Mouse (Mus musculus) skeletal muscle tissue, adult 2 months (tissue): ENCODE measurements around the gene Sucla2.

Experiments used
- DNase-seq: peaks from one replicate; pipeline ENCODE4 v3.0.0-alpha.2; 2012; ENCODE audit warnings: low read depth, low spot score

The Sucla2 gene

DNA sequence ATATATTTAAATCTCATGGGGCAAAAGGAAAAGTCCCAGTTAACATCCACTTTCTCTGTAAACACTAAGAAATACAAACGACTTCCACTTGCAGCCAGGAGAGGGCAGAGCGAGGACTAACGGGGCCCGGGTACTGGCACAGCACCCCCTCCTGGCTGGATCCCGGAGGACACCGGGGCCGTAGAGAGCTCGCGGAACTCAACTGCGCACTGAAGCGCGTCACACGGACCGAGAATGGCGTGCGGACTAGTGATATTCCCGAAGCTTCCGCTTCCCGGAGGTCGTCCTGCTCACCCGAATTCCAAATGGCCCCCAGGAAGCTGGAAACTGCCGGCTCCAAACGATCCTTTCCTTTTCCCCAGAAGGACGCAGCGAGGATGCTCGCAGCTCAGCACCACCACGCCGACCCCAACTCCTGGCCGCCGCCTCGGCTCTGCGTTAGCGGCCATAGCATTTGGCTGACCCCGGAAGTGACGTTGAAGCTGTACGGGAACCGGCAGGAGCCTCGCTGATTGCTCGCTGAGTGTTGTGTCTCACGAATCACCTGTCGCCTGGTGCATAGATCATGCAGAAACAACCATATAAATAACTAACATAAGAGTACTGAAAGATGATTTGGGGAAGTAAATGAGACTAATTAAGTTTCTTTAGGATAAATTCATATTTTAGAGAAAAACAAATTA lies at the start of gene Sucla2:
Sucla2 (plus strand) TSS at position 554 of the 683 bp plus-strand sequence.
- DNase-seq = peak; percentile 95

DNA sequence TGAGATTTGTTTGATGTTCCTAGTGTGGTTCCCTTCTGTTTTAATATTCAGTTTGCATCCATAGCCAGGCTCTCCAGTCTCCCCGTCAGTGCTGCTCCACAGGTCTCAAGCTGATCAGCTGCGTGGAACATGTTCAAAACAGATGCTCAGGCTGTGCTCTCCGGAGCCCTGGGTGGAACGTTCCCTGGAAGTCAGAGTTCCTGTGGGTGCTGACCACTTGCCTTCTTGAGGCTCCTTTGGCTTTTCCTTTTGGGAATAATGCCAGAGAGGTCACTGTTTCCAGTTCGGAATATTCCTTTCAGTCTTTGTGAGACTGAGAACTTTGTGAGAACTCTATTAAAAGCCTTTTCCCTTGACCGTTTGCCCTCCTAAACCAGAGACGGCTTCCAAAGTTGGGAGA lies 49.6 kb upstream of the Sucla2 start:
- peak; percentile 67 for DNase-seq

DNA sequence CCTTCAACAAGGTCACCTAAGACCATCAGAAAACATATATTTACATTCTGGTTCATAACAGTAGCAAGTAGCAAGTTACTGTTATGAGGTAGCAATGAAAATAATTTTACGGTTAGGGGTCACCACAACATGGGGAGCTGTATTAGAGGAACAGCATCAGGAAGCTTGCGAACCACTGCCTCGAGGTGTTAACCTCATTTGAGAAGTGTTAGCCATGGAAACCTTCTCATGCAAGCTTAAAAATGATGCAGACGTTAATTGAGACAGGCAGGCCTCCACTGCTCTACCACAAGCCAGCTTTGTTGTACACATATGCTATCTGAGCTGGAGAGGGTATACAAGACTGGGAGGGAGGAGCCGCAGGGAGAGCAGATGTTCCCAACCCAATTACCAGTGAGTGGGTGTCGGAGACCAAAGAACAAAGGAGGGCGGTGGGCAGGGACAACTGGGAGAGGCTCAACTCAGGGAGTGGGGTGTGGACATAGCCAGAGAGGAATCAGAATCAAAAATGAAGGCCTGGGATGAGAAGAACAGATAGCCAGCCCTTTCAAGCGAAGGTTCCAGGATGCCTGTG lies 48.7 kb upstream of the Sucla2 start:
- no peak for DNase-seq

GRCm38 (mm10) chr14:73477077-73477476 lies 48.0 kb upstream of the Sucla2 start:
- DNase-seq = no peak

GRCm38 (mm10) chr14:73478321-73478720 lies 46.8 kb upstream of the Sucla2 start:
- DNase-seq = no peak

- no peak for DNase-seq
These were observed 45.3 kb upstream of the Sucla2 start for GRCm38 (mm10) chr14:73479771-73480170.

DNA sequence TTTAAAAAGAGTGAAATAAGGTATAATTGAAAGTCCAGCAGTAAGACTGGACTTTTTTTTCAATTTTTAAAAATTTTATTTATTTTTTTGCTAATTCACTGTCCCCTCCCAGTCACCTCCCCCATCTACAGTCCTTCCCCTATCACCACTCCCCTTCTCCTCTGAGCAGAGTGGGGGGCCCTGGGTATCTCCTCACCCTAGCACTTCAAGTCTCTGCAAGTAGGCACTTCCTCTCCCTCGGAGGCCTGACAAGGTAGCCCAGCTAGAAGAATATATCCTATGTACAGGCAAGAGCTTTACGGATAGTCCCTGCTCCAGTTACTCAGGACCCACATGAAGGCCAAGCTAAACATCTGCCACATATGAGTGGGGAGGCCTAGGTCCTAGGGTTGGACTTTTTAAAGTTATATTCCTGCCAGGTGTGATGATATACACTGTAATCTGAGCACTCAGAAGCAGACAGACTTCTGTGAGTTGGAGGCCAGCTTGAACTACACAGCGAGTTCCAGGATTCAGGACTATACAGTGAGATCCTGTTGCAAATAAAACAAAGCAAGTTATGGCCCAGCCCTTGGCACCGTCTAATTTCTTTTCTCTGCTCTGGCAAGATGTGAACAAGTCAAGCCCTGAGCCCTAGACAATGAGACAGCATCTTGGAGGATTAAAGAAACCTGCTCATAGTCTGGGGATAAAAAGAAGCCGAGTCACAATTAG lies 41.4 kb upstream of the Sucla2 start:
- DNase-seq = no peak

GRCm38 (mm10) chr14:73484366-73485110 lies 40.6 kb upstream of the Sucla2 start:
- no peak for DNase-seq

DNA sequence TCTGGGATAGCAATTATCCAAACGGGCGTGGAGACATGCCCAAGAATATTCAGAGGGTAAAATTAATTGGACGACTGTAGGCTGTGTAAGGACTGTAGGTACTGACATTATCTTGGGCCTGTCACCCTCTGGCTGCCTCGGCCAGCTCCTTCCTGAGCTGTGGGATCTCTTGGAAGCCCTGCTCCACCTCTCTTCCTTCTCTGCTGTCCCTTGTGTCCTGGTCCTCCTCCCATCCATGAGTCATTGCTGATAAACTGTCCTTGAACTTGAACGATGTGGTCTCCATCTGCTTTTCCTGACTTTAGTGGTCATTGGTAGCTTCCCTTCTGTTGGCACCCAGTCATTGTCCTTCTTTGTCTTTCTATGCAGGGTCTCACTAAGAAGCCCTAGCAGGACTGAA lies 38.5 kb upstream of the Sucla2 start:
- DNase-seq = no peak

DNA sequence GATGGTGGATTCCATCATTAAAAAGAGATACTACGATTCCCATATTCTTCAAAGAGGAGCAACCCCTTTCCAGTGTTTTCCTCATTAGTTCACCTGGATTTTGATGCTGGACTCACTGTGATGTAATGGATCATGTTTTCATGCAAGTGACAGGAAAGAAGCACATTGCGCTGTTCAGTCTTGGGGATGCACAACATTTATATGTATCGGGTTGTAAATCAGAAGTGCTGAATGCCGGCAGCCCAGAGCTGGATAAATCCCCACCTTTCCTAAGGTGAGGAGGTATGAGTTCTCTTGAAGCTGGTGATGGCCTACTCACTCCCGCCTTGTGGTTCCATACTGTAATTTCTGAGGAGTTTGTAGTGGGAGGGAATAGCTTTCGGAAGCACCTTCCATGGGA lies 31.8 kb upstream of the Sucla2 start:
- DNase-seq = no peak

DNA sequence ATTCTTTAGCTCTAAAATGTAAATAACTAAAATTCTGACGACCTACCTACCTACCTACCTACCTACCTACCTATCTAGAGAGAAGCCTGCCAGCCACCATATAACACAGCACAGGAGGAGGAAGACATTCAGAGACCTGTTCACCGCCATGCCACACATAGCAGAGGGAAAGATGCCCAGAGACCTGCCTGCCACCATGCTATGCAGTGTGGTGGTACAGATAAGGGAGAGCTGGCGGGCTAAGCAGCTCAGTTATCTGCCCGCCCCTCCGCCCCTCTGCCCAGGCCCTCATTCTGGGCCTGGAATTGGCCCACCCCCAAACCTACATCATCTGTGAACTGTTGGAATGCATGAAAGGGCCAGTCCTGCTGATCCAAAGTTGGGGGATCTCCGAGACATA lies 31.0 kb upstream of the Sucla2 start:
- no peak for DNase-seq

- DNase-seq = no peak
These were observed 29.4 kb upstream of the Sucla2 start for GRCm38 (mm10) chr14:73495753-73496152.

- no peak for DNase-seq
These were observed 23.8 kb upstream of the Sucla2 start for GRCm38 (mm10) chr14:73501283-73501682.

GRCm38 (mm10) chr14:73501721-73502120 lies 23.4 kb upstream of the Sucla2 start:
- no peak for DNase-seq

GRCm38 (mm10) chr14:73502591-73503184 lies 22.4 kb upstream of the Sucla2 start:
- DNase-seq = no peak

GRCm38 (mm10) chr14:73503237-73503933 lies 21.7 kb upstream of the Sucla2 start:
- DNase-seq = no peak

GRCm38 (mm10) chr14:73506283-73506682 lies 18.8 kb upstream of the Sucla2 start:
- DNase-seq = no peak

DNA sequence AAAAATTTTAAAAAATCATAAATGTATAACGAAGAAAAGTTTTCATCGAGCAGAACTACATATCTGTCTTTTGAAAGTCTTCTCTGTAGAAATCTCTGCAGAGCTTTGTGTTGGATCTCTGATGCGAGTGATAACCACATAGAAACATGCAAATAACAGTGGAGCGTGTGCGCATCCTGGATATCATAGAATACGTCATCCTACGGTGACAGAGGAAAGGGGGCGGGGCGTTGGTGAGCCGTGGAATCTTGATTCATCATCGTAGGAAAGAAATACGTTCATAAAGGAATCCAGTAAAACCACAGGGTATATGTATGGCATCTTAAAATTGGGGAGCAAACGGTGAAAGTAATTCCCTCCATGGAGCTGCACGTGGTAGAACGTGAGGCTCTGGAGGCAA lies 17.9 kb upstream of the Sucla2 start:
- DNase-seq = no peak

- DNase-seq = no peak
These were observed 17.3 kb upstream of the Sucla2 start for GRCm38 (mm10) chr14:73507702-73508376.

GRCm38 (mm10) chr14:73508630-73509395 lies 16.3 kb upstream of the Sucla2 start:
- DNase-seq = no peak
